Mouse (Mus musculus) CD8-positive naive resting alpha-beta T cell, adult 2 months (primary cell): ENCODE data around the gene Ccdc106.
"Not testable (repeated sequence)": the region's sequence is repeated elsewhere in the genome, so short reads cannot be mapped to it uniquely, and the experiment has no call there.

Experiments
- DNase-seq, 2 experiments: peaks; one replicate each; pipeline ENCODE4 v3.0.0; 2022; ENCODE audit warnings: low read depth in 2 of 2, low spot score in 2 of 2

Ccdc106 gene

DNA sequence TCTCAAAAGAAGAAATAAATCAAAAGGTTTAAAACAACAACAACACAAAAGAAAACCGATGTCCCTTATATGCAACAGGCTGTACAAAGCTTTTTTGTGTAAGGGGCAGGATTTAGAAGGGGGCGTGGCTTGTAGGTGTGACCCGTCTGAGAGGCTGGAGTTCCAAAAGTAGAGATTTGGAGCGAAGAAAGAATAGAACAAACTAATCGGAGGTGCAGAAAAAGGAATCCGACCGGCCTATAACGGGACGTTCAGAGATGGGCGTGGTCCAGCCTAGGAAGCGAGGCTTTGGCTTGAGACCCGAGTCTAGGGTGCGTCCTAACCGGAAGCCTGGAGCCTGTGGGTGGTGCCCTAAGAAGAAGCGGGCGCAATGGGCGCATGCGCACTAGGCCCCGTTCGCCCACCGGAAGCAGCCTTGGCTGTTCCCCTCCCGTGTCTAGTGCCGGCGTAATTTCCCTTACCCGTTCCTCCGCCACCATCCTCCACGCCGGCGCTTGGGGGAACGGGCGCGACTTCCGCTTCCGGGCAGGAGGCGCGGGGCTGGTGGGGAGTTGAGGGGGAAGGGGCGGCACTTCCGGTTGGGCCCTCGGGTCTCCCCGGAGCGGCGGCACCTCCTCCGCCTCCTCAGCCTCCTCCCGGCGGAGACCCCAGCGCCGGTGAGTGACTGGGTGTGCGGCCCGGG is at the start of gene Ccdc106, which contains the start of gene Zfp865:
TSS of gene Ccdc106 (plus strand) at position 554 of the 682 bp plus-strand sequence.
TSS of gene Zfp865 (plus strand) at position 377 of the 682 bp plus-strand sequence.
- peak; percentile 98 to 99 for DNase-seq

- DNase-seq: no peak
Observed at GRCm38 (mm10) chr7:4971068-4971467, 49.3 kb upstream of the Ccdc106 start, which contains the start of gene Sbk3. TSS of gene Sbk3 (minus strand) at chr7:4971168.

DNA sequence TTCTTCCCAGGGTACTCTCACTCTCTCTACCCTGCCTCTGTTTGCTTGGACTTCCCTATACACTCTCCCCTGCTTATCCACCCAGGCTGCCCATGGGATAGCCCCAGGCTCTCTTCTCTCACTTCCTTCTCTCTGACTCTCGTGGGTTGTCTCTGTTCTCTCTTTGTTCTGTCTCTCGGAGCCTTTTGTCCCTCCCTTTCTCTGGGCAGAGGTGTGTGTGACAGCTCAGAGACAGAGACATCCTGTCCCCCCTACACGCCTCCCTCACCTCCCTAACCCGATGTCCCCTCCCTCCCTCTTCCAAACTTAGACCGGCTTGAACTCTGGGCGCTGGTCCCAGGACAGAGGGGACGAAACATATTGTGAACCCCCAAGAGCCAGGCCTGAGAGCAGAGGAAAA is 48.6 kb upstream of the Ccdc106 start:
- DNase-seq: no peak

GRCm38 (mm10) chr7:4972321-4973047 is 47.9 kb upstream of the Ccdc106 start:
- DNase-seq: no peak

GRCm38 (mm10) chr7:4975455-4975854 is 44.9 kb upstream of the Ccdc106 start:
- no peak for DNase-seq

DNA sequence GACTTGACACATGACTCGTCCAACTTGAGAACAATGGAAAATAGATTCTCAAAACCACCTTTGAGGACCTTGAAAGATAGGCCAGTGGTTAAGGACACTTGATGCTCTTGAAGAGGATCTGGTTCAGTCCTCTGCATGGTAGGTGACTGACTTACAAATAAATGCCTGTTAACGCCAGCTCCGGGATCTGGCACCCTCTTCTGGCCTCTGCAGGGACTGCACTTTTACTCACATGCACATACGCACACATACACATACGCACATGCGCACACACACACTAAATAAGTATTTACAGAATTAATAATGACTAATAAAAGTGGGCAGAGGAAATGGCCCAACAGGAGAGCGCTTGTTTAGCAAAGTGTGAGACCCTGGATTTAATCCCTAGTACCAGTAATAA is 43.5 kb upstream of the Ccdc106 start:
- DNase-seq: peak in 1 of 2 experiments; percentile 19

DNA sequence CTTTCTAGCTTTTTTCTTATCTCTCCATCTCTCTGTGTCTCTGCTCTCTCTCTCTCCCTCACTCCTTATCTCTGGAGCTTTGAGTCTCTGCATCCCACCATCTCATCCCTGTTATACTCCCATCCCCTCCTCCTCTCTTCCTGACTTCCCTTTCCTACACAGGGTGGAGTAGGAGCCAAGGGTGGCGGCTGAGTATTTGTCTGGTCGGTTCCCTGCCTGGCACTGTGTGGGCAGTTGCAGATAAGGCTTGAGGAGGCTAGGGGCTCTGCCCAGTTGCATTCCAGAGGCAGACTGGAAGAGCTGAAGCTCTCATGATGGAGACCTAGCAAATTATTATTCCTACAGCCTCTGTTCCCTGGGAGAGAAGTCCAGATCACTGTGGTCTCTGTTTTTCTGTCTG is 32.1 kb upstream of the Ccdc106 start:
- DNase-seq: no peak

GRCm38 (mm10) chr7:4993347-4993998 is 26.9 kb upstream of the Ccdc106 start:
- no peak for DNase-seq

- no peak for DNase-seq
Observed at GRCm38 (mm10) chr7:4993999-4994788, 26.2 kb upstream of the Ccdc106 start.

DNA sequence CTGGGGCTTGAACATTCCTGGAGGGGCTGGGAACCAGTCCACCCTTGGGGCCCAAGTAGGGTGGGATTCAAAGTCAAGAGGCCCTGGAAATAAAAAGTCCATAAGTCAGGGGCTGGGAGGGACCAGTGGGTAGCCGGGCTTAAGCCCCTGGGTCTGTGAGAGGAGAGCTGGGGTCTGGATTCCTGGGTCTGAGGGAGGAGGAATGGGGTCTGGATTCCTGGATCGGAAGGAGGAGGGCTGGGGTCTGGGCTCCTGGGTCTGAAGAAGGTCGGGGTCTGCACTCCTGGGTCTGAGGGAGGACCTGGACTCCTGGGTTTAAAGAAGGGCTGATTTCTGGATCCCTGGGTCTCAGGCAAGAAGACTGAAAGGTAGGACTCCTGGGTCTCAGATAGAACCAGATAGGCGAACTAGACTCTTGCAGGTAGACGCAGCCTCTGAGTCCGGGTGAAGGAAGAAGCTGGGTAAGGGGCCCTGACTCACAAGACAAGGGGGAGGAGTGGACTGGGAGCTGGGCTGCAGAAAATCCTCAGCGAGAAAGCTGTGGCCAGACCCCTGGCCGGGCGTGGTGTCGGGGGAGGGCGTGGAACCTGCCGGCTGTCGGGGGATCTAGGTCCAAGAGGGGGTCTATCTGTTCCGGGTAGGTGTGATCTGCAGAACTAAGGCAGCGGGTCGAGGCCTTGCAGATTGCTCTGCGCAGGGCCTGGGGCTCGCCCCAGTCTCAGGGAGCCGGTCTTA is 24.9 kb upstream of the Ccdc106 start:
- no peak for DNase-seq

DNA sequence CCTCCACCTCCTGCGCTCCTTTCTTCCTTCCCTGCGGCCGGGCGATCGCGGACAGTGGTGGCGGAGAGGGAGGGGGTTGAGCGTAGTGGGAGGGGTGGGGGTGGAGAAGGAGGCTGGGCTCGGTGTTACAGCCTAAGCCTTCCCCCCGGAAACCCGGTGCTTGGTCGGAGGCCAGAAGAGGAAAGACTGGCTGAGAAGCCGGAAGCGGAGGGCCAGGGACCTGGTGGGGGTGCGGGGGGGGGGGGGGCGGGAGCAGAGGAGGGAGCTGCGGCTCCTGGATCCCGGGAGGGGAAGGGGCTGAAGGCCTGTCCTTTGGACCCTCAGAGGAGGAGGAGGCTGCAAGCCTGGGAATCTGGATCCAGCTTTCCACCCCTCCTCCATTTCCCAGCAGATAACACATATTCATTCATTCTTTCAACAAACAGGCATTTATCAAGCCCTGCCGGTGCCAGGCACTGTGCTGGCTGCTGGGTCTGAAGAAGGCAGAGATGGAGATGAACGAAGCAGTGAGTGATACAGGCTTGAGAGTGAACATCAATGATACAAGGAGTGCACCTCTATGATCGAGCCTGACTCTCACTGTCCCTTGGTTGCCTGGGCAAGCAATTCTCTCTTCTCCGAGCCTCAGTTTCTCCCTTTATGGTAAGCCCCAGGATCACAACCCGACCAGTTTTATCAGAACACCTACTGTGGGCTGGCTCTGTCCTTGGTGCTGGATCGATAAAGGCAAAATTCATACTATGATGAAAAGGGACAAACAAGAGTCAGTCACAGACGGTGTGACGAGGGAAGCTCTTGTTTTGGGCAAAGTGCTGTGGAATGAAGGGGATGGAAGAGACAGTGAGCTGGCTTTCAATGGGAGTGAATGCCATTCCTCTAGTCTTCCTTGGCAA is 24.1 kb upstream of the Ccdc106 start, which contains the start of gene Zfp579:
TSS of gene Zfp579 (minus strand) at position 156 of the 893 bp plus-strand sequence.
- DNase-seq: peak; percentile 60 to 78

GRCm38 (mm10) chr7:4996934-4997333 is 23.4 kb upstream of the Ccdc106 start:
- DNase-seq: no peak

DNA sequence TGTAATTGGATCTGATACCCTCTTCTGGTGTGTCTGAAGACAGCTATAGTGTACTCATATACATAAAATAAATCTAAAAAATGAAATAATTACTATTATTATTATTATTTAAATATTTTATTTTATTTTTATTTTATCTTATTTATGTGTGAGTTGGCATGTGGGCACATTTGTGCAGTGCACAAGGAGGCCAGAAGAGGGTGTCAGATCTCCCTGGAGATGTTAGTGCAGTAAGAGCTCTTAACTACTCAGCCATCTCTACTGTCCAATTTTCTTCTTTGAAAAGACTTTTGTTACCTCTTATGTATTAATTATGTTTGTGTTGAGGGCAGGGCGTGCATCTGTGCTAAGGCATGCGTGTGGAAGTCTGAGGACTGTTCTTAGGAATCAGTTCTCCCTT is 20.5 kb upstream of the Ccdc106 start:
- DNase-seq: peak in 1 of 2 experiments; percentile 44

DNA sequence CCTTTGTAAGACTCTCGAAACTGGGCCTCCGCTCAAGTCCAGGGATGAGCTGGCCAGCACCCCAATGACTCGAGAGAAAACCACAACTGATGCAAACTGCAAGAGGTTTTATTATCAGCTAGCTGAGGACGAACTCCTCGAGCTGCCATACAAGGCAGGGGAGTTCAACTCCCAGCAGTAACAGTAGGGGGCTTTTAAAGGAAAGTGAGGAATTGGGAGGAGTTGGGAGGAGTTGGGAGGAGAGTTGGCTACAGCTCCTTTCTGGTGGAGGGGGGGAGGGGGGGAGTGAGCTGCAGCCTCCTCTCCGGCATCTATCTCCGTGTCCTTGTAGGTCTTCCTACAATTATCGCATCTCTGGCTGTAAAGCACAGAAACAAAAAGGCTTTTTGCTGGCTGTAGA is 17.5 kb upstream of the Ccdc106 start:
- DNase-seq: not testable (repeated sequence)

- DNase-seq: no peak
Observed at GRCm38 (mm10) chr7:5008229-5008628, 12.1 kb upstream of the Ccdc106 start.

DNA sequence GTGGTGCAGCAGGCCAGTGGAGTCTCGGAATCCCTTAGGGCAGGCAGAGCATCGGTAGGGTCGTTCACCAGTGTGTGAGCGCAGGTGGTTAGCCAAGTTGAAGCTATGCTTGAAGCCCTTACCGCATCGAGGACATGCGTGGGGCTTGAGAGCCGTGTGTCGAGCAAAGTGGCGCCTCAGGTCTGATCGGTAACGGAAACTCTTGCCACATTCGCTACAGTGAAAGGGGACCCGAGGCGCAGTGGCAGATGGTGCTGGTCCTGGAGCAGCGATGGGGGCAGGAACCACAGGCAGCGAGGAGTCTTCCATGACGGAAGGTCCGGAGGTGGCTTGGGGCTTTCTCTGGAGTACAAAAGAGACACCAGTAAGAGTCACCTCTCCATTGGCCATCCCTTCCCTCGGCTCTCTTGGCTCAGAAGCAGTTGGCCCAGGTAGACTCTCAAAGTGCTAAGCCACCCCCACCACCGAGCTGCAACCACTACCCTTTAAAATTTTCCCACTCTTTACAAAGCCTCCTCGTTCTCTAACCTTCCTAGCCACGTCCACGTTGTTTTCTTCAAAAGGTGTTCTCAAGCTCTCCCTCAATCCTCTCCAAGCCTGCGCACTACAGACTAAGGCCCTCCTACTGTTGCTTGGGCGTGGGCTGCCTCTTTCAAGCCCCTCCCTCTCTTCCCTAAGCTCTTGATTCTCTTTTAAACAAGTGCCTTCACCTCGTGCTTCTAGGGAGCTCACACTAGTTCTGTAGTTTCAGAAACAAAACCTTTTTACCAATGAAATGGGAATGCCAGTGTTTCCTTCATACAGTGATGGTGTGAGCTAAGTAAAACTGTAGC is 7.5 kb upstream of the Ccdc106 start:
- no peak for DNase-seq

DNA sequence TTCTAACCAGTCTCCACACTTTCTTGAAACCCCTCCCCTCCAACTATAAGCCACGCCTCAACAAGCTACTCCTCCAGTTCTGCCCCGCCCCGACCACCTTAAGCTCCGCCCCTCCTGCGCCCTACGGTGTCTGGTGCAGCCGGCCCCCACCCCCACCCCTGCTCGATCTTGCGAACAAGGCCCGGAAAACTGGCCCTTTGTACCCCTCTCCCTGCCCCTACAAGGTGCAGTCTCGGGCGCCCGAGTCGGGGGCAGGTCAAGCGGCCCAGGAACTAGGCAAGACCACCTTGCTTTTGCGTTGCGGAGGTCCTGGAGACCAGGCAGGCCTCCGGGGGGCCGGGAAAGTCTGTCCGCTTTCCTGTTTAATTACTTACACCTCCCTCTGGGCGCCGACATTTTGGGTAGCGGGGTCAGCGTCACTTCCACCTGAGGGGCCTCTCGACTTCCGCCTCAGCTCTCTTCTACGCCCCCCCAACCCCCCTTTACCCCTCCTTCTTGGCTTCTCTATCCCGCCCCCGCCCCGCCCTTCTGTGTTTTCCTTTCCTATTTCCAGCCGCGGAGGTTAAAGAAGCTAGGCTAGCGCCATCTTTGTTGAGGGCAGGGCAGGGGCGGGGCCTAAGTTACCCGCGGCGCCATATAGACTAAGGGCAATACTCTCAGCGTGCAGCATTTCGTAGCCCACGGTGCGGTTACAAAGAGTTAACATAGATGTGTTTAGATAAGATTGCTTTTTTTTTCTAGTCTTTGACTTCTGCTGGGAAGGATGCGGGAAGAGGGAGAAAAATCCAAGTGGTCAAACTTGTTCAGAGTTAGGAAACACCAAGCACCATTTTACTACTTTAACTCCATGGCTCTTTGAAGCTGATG is 5.9 kb upstream of the Ccdc106 start, which contains the start of the genes Zfp524 and Fiz1:
TSS of gene Zfp524 (plus strand) at position 165 of the 867 bp plus-strand sequence.
TSS of gene Fiz1 (minus strand) at position 447 of the 867 bp plus-strand sequence.
- peak; percentile 96 to 98 for DNase-seq
